Mouse (Mus musculus) CH12F3 (cell line): ENCODE results near the gene Myo1c.
"Not testable (repeated sequence)": the region's sequence is repeated elsewhere in the genome, so short reads cannot be mapped to it uniquely, and the experiment has no call there.

Experiments
- in situ Hi-C: fragments of 300-500 bp; cut with MboI; formaldehyde crosslinking; loops from 2 replicates; pipeline ENCODE4 v1.14.3; 2020; ENCODE audit warnings: low sequenced_read_pairs

The Myo1c gene

DNA sequence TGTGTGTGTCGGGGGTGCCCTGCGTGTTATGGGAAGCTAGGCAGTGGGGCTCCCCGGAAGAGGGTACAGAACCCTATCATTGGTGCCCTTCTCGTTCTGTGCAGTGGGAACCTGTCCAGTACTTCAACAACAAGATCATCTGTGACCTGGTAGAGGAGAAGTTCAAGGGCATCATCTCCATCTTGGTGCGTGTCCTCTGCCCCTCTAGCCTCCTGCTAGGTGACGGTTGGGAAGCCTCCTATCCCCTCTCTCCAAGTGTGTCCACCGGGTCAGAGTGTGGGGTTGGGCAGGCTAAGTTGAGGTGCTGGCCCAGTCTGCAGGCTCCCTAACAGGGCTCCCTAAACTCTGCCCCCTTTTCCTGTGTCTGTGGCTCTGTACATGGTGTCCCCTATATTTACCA lies 11.8 kb downstream of the Myo1c start:
- in situ Hi-C loops = no loop called here

DNA sequence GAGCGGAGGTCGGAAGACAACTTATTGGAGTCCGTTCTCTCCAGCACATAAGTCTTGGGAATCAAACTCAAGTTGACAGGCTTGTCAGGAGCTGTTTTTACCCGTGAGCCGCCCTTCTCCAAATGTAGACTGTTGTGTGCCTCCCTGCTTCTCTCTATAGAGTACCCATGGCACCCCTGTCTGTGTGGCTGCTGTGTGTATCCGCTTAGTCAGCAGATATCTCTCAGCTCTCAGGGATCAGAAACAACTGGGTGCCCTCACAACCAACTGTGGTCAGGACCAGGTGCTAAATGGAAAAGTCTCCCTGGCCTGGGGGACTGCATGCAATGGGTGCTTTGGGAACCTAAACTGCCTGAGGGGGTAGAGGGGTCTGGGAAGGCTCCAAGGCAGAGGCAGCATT lies 16.0 kb downstream of the Myo1c start:
- in situ Hi-C loops = no loop called here

DNA sequence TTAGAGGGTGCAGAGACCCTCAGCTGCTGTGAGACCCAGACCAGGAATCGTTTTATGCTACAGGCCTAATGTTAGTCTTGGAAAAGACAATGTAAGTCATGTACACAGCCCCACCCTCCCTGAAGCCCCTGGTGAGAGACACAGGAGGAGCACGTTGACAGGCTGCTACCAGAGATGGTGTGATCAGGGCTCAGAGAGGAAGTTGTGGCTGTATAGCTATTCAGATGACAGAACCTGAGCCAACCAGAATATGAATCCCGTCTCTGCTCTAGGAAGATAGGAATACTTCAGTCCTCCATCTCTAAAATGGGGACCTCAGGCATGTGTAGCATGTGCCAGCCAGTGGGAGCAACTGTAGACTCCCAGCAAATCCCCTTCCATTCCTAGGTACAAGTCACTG lies 18.3 kb downstream of the Myo1c start:
- in situ Hi-C loops = no loop called here

DNA sequence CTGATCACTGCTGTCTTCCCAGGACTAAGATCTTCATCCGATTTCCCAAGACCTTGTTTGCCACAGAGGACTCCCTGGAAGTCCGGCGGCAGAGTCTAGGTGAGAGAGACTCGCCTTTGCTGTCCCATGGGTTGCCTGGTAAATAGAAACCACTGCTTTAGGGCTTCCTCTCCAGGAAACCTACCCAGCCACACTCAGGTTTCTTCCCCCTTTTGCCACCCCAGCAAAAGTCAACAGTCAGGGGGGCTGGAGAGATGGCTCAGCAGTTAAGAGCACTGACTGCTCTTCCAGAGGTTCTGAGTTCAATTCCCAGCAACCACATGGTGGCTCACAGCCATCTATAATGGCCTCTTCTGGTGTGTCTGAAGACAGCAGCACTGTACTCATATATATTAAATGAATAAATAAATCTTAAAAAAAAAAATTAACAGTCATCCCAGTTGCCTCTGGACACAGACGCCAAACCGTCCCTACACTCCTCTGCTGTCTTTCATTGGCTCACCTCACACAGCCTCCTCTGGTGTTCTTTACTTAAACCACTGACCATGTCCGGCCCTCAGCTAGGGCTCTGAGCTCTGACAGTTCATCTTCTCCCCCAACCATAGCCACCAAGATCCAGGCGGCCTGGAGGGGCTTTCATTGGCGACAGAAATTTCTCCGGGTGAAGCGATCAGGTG lies 19.0 kb downstream of the Myo1c start:
- in situ Hi-C loops = no loop called here

DNA sequence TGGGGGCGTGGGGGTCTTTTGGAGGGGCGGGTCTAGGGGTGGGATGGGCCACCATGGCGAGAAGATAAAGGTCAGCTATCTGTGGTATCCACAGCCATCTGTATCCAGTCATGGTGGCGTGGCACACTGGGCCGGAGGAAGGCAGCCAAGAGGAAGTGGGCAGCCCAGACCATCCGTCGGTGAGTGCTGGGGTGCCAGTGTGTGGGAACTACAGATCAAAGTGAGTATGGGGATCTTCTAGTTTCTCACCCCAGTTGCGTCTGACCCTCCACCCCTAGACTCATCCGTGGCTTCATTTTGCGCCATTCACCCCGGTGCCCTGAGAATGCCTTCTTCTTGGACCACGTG lies 19.5 kb downstream of the Myo1c start:
- in situ Hi-C loops = no loop called here

DNA sequence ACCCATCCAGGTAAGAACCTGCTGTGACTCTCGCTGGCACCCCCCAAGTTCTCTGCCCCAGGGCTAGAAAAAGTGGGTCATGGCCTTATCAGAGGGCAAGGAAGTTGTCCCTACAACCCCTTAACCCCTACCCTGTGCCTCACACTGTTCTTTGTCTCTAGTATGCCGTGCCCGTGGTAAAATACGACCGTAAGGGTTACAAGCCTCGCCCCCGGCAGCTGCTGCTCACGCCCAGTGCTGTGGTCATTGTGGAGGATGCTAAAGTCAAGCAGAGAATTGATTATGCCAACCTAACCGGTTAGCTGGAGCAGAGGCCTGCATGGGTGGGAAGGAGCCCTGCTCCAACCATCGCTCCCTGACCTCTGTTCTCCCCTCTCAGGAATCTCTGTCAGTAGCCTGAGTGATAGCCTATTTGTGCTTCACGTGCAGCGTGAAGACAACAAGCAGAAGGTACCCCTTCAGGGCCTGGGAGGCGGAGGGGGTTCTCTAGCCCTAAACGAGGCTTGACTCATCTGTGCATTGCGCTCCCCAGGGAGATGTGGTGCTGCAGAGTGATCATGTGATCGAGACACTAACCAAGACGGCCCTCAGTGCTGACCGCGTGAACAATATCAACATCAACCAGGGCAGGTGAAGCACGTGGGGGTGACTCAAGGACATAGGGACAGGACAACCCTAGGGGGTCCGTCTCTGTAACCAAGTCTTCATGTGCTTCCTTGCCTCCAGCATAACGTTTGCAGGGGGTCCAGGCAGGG lies 21.3 kb downstream of the Myo1c start:
- in situ Hi-C loops = no loop called here

DNA sequence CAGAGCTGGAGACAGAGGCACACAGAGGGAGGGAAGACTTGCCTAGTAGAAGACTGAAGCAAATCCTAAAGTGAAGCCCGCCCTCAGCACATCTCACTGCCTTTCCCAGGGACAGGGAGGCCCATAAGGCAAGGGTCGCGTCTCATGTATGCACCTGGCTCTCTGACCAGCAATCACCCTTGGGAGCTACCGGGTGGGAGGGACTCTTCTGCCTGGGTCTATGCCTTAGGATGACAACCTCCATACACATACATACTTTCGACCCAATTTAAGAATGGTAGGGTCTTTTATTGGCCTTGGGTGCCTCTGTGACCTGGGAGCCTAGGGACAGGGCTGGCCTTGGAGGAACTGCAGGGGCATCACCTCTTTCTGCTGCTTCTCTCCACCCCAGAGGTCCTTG lies 23.1 kb downstream of the Myo1c start:
- in situ Hi-C loops = no loop called here

DNA sequence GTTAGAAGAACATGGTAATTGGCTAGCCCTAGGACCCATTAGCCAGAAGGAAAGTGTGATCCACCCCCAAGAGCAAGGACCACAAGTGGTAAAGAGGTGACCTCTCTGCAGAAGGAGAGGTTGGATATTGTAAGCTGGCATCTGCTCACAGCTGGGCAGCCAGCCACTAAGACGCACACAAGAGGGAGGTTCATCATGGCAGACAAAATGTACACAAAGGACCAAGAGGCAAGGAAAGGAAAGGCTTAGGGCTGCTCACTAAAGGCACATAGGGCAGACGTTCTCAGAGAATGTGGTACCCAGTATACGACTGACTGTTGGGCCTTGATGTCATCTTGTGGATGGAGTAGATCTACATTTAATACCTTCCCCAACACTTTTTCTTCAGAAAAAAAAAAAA lies 24.6 kb downstream of the Myo1c start:
- in situ Hi-C loops = no loop called here

DNA sequence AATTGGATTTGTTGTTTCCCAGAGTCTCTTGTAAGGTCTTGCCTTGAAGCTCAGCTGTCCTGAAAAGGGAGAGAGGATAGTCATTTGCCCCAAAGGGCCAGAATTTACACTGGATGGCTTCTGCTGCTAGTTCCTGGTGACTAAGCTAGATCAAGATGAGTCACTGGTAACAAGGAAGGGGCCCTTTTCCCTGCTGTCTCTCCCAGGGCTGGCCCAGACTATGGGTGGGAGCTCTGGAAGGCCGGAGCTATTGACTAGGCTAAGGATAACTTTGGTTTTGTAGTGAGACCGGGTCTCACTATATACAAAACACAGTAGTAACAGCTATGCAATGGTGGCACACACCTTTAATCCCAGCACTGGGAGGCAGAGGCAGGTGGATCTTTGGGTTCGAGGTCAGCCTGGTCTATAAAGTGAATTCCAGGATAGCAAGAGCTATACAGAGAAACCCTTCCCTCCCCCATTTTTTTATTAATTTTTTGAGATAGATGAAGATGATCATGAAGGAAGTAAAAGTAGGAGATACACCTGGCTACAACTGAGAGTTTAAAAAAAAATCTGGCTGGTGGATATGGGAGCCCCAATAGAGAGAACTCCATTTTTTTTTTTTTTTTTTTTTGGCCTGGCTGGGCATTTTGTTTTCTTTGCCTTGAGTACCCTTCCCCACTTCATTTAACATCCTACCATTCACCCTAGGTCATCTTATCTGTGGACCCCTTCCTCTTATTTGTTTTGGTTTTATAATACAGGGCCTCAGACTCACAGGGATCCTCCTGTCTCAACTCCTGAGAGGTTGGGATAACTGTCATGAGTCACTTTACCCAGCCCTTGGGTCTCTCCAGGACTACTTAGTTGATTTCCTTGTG lies 27.8 kb downstream of the Myo1c start:
- in situ Hi-C loops = no loop called here

DNA sequence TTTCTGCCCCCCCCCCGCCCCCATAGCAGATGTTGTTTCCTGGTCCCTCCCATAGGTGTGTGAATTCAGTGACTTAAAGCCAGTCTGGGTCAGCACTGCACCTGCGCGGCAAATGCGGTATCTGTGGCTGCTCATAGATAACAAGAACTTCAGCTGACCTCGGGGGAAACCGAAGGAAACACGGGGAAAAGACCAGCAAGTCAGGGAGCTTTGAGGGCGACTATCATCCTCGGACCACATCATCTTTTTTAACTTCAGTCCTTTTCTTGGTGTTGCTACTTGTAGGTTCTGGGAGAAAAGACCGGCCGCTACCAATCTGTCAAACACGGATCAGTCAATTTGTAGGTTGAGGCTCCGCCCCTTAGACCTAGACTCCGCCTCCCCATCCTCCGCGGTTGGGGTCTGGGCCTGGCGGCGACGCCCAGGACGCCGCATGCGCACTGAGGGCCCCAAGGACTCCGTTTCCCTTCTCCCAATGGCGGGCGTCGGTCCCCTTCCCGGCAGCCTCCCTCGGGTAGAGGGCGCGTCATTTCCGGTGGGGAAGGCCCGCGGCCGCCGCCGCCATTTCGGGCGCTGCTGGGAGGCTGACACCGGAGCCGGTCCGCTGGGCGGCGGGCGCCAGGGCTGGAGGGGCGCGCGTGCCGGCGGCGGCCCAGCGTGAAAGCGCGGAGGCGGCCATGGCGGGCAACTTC lies 28.6 kb downstream of the Myo1c start, which contains the start of gene Crk:
TSS of gene Crk (plus strand) at position 513 of the 692 bp plus-strand sequence.
- in situ Hi-C loops = no loop called here

DNA sequence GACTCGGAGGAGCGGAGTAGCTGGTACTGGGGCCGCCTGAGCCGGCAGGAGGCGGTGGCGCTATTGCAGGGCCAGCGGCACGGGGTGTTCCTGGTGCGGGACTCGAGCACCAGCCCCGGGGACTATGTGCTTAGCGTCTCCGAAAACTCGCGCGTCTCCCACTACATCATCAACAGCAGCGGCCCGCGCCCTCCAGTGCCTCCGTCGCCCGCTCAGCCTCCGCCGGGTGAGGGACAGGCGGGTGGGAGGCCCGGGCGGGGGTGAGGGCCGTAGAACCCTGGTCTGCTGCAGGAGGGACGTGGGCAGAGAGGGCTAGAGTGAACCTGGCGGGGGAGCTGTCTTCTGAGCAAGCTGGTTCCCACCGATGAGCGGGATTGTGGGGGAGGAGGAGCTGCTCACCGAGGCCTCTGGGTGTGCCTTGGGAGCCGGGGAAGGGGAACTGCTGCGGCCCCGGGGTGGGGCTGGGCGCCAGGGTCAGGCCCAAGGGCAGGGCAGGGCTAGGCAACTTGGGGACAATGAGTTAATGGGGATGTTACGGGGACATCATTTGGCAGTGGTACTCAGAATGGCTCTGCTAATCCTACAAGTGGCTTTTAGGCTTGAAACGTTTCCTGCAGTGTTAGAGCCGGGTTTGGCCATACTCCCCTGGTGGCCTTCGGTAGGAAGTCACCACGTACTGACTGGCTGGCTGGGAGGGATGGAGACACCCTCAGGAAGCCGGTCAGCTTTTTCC lies 29.3 kb downstream of the Myo1c start:
- in situ Hi-C loops = no loop called here

DNA sequence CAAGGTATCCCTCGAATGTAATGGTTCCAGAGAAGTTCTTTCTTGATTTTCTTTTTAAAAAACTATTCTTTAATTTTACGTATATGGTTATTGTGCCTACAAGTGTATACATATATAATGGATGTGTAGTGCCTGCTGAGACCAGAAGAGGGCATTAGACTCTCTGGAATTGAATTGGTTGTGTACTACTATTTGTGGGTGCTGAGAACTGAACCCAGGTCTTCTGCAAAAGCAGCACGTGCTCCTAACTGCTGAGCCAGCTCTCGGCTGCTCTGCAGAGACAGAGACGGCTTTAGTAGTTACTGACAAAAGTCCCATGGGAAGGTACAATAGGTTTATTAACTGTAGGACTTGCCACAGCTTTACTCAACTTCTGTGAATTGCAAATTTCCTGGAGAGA lies 34.2 kb downstream of the Myo1c start:
- in situ Hi-C loops = no loop called here

DNA sequence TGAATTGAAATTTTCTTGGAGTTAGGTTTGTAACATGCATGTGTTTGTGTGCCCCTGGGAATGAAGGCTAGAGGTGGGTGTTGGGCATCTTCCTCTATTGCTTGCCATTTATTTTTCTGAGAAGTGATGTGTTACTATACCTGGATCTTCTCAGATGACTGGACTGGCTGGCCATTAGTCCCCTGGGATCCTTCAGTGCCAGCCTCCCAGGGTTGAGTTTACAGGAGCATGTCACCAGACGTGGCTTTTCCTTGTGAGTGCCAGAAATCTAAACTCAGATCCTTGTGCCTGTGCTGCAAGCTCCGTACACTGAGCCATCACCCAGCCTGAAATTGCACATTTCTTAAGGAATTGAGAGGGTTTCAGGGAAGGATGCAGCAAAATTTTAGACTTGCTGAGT lies 34.7 kb downstream of the Myo1c start:
- in situ Hi-C loops = no loop called here

DNA sequence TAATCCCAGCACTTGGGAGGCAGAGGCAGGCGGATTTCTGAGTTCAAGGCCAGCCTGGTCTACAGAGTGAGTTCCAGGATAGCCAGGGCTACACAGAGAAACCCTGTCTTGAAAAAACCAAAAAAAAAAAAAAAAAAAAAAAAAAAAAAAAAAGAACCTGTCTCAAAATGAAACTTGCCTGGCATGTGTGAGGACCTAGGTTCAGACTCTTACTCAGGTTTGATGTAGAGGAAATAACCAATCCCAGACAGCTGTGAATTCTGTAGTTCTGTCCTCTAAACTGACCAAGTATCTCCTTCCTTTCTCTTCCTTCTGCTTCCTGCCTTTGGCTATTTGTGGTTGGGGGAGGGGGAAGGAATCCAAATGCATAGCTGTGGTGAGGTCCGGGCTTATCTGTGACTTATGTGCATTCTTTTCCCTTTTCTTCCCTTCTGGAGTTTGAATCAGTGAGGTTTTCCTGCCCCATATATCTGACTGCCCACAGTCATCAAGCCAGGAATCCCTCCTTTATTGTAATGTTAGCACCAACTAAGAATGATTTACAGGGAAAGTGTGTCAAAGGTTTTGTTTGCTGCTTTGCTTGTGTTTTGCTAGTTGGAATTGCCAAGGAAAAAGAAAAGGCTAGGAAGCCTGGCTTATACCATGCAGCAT lies 37.2 kb downstream of the Myo1c start:
- in situ Hi-C loops = no loop called here

DNA sequence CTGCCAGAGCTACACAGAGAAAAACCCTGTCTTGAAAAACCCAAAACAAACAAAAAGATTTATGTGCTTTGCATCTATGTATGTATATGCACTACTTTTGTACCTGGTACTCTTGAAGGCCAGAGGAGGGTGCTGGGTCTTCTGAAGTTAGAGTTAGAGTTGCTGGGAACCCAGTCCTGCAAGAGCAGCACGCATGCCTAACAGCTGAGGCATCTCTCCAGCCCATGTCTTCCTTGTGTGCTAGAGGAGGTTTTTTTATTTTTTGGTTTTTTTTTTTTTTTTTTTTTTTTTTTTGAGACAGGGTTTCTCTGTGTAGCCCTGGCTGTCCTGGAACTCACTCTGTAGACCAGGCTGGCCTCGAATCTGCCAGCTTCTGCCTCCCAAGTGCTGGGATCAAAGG lies 37.8 kb downstream of the Myo1c start:
- in situ Hi-C loops = no loop called here

DNA sequence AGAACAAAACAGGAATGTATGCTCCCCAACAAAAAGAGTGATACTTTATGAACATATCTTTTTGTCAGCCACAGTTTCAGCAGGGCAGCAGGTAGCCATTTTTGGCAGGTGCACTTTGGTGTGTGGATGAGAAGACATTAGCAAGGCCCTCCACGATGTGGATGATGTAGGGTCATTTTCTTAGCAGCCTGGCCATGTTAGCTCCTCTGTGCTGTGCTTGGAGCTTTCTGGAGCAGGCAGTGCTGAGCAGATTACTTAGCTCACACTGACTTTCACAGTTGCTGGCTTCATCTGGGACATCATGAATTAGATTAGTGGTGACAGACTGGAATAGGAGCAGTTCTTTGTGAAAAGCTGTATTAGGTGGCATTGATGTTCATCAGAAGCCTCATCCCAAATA lies 39.7 kb downstream of the Myo1c start:
- in situ Hi-C loops = no loop called here

DNA sequence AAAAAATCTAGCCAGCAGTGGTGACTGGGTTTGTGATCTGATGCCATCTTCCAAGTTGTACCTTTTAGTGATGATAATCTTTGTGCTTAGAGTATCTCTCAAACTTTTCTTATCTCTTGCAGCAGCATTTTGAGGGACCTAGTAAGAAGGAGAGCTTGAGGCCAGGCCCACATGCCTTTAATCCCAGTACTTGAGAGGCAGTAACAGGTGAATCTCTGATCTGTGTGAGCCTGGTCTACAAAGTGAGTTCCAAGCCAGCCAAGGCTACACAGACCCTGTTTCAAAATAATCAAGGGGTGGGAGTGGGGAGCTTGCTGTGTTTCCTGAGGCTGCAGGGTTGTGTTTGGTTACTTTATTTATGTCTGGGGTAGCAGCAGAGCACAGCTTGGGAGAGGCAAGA lies 40.7 kb downstream of the Myo1c start:
- in situ Hi-C loops = no loop called here

DNA sequence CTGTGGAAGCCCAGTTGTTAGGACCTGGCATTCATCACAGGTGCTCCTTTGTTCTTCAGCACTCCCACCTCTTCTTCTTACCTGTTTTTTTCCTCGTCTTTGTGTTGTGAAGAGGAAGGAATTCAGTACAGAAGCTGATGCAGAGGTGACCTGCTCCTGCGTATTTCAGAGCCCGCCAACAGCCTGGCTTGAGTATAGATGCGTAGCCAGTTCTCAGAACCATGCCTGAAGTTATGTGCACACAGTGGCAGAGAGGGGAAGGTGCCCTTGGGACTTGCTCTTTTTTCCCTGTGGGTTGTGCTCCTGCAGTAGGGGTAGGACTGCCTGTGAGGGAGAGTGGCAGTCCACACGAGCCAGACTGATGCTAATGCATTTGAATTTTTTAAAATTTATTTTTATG lies 43.3 kb downstream of the Myo1c start:
- in situ Hi-C loops = no loop called here

DNA sequence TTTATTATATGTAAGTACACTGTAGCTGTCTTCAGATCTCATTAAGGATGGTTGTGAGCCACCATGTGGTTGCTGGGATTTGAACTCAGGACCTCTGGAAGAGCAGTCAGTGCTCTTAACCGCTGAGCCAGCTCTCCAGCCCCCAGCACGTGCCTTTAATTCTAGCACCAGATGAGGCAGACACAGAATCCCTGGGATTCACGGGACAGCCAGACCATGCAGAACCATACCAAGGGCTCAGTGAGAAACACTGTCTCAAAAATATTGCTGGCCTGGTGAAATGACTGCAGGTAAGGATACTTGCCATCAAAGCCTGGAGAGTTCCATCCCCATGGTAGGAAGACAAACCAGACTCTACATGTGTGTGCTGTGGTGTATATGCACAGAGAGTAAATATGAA lies 47.2 kb downstream of the Myo1c start:
- in situ Hi-C loops = not testable (repeated sequence)

DNA sequence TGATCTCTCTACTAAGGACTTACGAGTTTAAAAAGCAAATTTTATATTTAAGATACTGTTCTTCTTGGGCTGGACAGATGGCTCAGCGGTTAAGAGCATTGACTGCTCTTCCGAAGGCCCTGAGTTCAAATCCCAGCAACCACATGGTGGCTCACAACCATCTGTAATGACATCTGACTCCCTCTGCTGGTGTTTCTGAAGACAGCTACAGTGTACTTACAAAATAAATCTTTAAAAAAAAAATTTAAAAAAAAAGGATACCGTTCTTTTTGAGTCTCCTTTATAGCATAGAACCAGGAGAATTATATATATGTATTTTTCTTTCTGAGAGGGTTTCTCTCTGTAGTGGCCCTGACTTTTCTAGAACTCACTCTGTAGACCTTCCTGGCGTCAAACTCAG lies 50.3 kb downstream of the Myo1c start:
- in situ Hi-C loops = no loop called here
